Mouse (Mus musculus) E14TG2a.4 (cell line): ENCODE measurements around the gene Hoxc8.

Source experiments
- CTCF ChIP-seq: conservative IDR thresholded peaks from 2 replicates; pipeline ENCODE4 v1.5.1; 2014; ENCODE audit warnings: low read length
- NANOG ChIP-seq: IDR thresholded peaks from 2 replicates; pipeline ENCODE4 v1.6.1; 2014; ENCODE audit warnings: borderline replicate concordance, low read length, mixed read lengths
- POU5F1 ChIP-seq: IDR thresholded peaks from 2 replicates; pipeline ENCODE4 v1.6.1; 2014; ENCODE audit warnings: low read length, borderline replicate concordance

- TF ChIP-seq CTCF = no peak
- TF ChIP-seq POU5F1 = no peak
- no peak for TF ChIP-seq NANOG
Measured at GRCm38 (mm10) chr15:102956906-102957305, 33.5 kb upstream of the Hoxc8 start.
